Mouse (Mus musculus) cerebellum, postnatal 36 days (tissue): ENCODE measurements around the gene Lpcat1.
A peak's percentile ranks its signal among the peaks of the same experiment; 100 is the strongest.

Source experiments
- DNase-seq, 2 experiments: peaks; one replicate each; pipeline ENCODE4 v3.0.0; 2021 to 2022; ENCODE audit warnings: mixed read lengths in 2 of 2

Lpcat1 gene

GRCm38 (mm10) chr13:73447478-73447877 lies 19.5 kb upstream of the Lpcat1 start:
- no peak for DNase-seq

DNA sequence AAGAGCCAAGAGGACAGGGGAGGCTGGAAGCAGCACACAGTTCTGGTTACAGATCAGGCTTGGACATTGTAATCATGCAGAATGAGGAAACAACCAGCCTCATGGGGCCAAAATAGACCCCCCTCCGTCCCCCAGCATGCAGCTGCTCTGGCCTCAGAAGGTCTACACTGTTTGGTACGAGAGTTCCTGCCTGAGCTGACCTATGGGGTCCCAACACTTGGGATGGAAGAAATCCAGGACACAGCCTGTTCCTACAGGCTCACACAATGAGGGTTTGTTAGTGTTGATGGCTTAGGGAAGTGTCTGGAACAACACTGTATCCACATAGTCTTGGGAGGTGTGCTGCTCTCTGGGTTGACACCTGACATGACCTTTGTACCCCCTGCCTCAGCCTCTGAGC lies 18.8 kb upstream of the Lpcat1 start:
- no peak for DNase-seq

DNA sequence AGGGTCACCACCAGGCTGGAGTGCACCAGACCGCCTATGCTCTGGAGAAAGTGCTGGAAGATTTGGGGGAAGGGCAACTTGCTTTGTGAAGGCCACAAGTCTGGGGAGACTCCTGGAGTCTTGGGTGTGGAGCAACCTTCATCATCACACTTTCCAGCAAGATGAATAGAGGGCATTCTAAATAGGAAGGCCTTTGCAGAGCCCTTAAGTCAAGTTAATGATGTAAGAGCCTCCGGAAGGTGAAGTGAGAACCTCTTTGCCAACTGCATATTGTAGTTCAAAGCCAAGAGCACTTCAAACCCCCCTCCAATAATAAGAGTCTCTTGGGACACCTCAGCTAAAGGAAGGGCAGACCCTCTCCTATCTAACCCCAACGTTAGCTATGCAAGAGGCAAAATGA lies 18.3 kb upstream of the Lpcat1 start:
- no peak for DNase-seq

- no peak for DNase-seq
These were observed 13.3 kb upstream of the Lpcat1 start for GRCm38 (mm10) chr13:73453503-73454217.

DNA sequence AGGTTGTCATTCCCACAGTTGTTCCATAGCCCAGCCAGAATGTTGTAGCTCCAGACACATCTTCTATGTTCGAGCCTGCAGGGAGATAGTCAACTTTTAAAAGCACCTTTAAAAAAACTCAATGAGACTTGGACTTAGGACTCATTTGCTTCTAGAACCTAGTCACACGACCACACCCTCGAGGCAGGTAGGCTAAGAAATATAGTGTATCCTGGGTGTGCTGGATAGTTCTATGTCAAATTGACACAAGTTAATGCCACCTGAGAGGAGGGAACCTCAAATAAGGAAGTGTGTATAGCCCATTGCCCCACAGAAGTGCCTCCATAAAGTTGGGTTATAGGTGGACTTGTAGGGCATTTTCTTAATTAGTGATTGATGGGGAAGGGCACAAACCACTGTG lies 11.7 kb upstream of the Lpcat1 start:
- no peak for DNase-seq

- DNase-seq: no peak
These were observed 9.7 kb upstream of the Lpcat1 start for GRCm38 (mm10) chr13:73457301-73457700.

GRCm38 (mm10) chr13:73457741-73458140 lies 9.3 kb upstream of the Lpcat1 start:
- DNase-seq: no peak

DNA sequence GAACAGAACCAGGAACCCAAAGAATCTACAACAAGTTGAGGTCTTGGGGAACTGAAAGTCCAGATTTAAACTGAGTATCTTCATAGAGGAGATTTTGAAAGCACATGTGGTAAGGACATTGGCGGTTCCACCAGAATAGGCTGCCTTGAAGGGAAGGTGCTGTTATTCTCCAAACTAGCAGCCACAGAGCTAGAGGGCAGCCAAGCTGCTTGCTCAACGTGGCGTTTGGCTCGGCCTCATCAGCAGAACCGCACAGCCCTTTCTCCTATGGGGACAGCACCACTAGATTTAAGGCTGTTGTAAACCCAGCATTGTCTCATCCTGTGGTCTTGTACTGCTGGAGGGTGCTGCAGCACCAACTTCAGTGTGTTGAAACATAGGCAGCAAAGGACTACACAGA lies 8.3 kb upstream of the Lpcat1 start:
- DNase-seq: no peak

GRCm38 (mm10) chr13:73459189-73459850 lies 7.7 kb upstream of the Lpcat1 start:
- no peak for DNase-seq

GRCm38 (mm10) chr13:73461551-73461950 lies 5.4 kb upstream of the Lpcat1 start:
- no peak for DNase-seq

- no peak for DNase-seq
These were observed 1.8 kb upstream of the Lpcat1 start for GRCm38 (mm10) chr13:73465156-73465555.

GRCm38 (mm10) chr13:73466411-73466810 lies 586 bp upstream of the Lpcat1 start:
- DNase-seq: no peak

GRCm38 (mm10) chr13:73467421-73468237 lies 632 bp downstream of the Lpcat1 start:
- peak; percentile 30 to 45 for DNase-seq

- no peak for DNase-seq
These were observed 1.8 kb downstream of the Lpcat1 start for GRCm38 (mm10) chr13:73468834-73469233.

DNA sequence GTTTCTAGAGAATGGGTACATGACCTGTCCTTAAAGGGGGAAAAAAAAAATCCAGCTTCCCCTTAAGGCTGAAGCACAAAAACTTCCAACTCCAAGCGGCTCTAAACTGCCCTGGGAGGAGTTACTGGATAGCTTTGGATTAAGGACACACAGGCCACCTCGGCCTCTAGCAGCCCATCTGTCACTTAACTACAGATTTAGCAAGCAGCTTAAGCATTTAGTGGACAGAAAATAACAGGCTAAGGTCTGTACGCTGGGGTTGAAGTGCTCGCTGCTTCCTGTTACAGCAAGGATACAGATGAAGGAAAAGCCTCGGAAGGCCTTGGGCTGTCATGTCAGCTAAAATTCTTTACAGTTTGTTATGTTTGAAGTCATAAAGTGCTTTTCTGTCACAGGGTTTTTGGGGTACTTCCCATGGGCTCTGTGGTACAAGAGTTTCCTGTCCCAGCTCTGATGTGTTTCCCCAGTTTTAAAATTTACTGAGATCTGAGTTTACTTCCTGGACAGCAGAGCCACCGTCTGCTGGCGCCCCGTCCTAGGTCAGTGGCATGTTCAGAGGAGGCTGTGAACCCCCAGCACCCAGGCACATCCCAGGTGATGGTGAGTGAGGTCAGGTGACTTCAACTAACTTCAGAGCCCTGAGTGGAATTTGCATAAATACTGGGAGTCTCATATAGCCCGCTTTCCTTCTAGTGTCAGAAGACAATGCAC lies 2.4 kb downstream of the Lpcat1 start:
- peak in 1 of 2 experiments; percentile 23 for DNase-seq

DNA sequence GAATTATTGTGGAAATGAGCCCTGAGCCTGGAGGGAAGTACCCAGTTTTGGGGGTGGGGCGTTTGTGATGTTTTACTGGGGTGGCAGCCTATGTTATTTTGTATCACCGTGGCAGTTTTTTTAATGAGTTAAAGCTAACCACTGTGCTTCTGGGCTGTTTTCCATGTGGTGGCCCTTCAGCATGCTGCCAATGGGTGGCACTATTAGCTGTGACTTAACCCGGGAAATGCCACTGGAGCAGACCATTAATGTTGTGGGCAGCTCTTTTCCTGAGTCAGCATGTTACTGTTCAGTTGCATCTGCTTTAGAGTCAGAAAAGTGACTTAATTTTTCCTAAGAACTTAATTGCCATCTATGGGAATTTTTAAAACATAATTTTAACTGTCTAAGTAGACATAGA lies 5.5 kb downstream of the Lpcat1 start:
- DNase-seq: no peak

- DNase-seq: no peak
These were observed 6.7 kb downstream of the Lpcat1 start for GRCm38 (mm10) chr13:73473746-73474145.

GRCm38 (mm10) chr13:73474163-73474562 lies 7.2 kb downstream of the Lpcat1 start:
- DNase-seq: peak; percentile 68 to 71

GRCm38 (mm10) chr13:73475058-73475980 lies 8.3 kb downstream of the Lpcat1 start:
- DNase-seq: no peak

DNA sequence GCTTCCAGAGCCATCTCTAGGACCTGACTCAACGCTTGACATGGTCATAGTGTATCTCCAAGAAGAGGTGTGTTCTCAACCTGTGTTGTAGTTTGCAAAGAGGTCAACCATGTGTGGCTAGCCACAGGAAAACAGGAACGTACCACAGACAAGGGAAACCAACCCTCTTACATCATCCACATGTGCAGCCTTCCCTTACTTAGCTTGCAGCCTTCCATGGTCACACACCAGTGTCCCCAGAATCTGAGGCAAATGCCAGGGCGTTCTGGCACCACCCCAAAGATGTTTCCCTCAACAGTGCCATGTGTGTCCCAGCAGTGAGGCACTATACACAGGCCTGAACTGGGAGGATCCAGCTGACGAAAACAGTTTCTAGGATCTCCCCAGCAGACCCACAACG lies 9.3 kb downstream of the Lpcat1 start:
- DNase-seq: no peak

- DNase-seq: no peak
These were observed 9.8 kb downstream of the Lpcat1 start for GRCm38 (mm10) chr13:73476796-73477195.

GRCm38 (mm10) chr13:73477841-73478240 lies 10.8 kb downstream of the Lpcat1 start:
- DNase-seq: peak; percentile 51 to 54
